Mouse (Mus musculus): ENCODE data around the gene Ly6g6d. TPM values are rescaled to one million over a fixed set of nuclear protein-coding genes. Genes with fewer than 3 reads are reported as not detected.

The Ly6g6d gene
- polyA plus RNA-seq (2017; shearing (Covaris generic)): not detected

GRCm38 (mm10) chr17:35077786-35078233, at the start of gene Ly6g6d:
Gene Ly6g6d (minus strand): TSS chr17:35078065.

DNA sequence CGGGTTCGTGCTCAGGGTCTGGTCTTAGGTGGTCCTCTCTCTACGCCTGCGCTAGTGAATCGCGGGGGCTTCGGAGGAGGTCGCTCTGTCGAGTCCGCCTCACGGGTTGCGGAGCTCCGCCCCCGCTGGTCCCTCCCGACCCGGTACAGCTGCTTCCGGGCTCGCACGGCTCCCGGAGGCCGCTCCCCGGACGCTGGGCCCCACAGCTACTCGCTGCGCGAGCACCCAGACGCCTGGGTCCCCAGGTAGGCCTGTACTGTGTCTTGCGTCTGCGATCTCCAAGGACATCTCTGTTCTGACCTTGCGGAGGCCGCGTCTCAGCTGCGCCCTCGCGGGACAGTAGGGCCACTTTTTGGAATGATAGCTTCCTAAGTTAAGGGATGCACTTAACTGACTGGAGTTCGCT, 48.3 kb upstream of the Ly6g6d start, which contains the start of gene D17H6S53E:
Gene D17H6S53E, plus strand, starts transcription at position 168 of the 406 bp plus-strand sequence.

DNA sequence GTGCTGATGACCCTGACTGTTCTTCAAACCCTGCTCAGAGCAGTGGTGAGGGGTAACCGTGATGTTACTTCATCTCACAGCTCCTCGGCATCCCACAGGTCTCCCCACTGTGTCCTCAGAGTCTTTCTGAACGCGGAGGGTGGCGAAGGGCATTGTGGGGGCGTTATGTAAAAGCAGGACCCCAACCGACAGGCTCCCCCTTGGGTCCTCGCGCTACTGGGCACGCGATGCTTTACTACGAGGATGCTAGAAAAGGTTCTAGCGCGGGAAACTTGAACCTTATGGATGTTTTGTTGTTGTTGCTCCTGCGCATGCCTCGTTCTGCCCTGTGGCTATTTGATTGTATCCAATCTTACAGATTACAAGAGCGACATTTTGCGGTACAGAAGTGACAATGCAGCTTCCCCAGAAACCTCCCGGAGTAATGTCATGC, 44.0 kb upstream of the Ly6g6d start, which contains the start of gene Csnk2b:
Gene Csnk2b, minus strand, starts transcription at position 183 of the 433 bp plus-strand sequence.

DNA sequence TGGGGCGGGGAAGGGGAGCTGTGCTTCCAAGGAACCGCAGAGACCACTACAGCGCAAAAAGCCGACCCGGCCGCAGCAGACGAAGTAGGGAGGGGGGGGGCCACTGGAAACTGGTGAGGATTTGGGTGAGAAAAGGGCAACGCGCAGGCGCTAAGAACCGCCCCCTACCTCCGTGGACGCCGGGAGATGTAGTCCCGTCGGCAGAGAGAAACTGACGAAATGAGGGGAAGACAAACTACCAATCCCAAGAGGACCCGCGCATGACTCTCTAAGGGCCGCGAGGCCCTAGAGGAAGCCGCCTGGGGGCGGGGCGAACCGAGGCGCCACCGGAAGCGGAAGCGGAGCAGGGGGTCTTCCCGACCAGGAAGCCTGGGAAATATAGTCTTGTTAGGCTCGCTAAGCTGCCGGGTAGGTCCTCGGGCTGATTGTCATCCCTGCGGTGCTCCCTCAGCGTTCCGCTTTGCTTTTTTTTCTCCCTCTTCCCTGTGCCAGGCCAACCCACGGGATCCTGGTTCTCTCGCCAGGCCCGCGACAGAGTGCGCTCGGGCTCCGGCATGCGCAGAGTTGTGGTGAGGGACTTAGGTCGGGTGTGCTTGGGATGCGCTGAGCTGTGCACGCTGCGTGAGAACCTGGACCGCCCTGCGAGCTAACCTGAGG, 43.4 kb upstream of the Ly6g6d start, which contains the start of gene Gpank1:
Gene Gpank1, plus strand, starts transcription at position 313 of the 657 bp plus-strand sequence.

GRCm38 (mm10) chr17:35115046-35116019, 37.5 kb upstream of the Ly6g6d start, which contains the start of gene Ly6g5b:
Gene Ly6g5b (minus strand): TSS chr17:35115428.

DNA sequence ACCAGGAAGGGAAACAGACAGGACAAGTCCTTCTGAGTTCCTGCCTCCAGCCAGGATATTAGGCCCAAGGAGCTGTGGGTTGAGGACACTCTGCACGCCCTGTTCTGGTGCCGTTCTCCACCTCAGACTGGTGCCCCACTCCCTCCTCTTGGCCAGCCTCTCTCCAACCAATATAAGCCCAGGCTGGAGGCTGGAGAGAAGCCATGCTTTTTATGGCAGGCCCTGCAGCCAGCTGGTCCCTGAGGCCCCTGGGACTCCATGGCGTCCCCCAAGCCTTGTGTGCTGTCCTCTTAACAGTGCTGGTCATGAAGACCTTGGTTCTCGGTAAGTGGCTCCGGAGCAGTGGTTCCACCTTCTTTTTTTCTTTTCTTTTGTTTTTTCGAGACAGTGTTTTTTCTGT, 30.2 kb upstream of the Ly6g6d start, which contains the start of gene Ly6g5c:
Gene Ly6g5c, plus strand, starts transcription at position 183 of the 400 bp plus-strand sequence.

DNA sequence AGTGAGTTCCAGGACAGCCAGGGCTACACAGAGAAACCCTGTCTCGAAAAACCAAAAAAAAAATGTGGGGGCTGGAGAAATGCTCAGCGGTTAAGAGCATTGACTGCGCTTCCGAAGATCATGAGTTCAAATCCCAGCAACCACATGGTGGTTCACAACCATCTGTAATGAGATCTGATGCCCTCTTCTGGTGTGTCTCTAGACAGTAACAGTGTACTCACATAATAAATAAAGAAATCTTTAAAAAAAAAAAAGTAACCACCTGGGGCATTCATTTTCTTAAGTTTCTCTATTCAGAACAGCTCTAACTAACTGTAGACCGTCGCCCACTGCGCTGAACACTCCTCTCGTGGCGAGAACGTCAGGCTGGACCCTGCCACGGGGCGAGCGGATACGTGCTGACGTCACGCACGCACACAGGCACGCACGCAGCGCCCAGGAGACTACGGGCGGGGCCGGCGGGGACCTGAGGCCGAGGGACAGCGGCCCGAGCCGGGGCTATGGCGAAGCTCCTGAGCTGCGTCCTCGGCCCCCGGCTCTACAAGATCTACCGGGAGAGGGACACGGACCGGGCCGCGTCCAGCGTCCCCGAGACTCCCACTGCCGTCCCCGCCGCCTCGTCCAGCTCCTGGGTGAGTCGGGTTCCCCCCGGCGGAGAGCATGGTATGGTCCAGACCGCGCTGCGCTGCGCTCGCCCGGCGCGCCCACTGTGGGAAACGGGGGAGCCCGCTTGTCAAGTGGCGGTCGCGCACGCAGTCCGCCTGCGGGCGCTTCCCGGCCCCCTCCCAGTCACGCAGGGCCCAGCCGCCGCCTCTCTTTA, 11.2 kb upstream of the Ly6g6d start, which contains the start of gene Abhd16a:
Gene Abhd16a, plus strand, starts transcription at position 439 of the 820 bp plus-strand sequence.

GRCm38 (mm10) chr17:35085208-35085865, 7.5 kb upstream of the Ly6g6d start, which contains the start of gene Ly6g6f:
Gene Ly6g6f (minus strand): TSS chr17:35085610.

DNA sequence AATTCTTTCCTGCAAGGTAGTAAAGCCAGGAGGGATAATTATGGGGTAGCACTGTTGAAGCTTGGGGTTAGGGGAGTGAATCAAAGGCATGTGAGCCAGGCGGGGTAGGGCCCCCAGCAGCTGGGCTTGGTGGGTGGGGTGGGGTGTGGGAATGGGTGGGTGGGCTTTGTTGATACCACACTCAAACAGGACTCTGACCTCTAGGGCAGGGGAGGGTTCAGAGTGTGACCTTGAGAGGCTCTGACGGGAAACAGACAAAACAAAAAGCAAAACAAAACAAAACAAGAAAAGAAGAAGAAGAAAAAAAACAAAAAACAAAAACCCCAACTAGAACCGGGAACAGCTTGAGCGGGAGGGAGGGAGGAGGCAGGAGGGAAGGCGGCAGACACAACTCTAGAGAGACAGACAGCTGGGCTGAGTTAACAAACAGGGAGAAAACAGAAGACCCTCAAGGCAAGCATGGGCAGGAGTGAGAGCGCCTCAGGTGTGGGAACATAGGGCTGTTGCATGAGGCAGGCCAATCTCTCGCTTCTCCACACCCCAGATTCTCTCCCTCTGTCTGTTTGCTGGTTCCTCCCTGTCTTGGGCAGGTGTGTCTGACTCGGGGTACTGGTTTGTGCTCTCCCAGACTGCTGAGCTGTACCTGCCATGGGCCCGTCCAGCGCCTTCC, 1.2 kb downstream of the Ly6g6d start, which contains the start of gene Ly6g6e:
Gene Ly6g6e, plus strand, starts transcription at position 396 of the 670 bp plus-strand sequence.

DNA sequence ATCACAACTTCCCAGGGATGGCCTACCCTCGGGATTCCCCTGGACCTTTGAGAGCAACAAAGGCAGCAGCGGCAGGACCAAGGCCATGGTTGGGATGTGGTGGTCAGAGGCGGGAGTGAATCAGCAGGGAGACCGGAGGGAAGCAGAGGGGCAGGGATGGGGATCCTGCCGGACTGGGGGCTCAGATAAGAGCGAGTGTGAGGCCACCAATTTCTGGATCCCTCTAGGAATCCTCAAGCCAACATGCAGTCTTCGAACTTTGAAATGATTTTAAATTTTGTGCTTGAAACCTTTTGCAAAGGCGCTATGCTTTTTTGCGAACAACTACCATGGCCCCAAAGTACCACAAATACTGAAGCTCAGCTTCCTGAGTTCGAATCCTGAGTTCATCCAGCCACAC, 11.8 kb downstream of the Ly6g6d start, which contains the start of gene Mpig6b:
Gene Mpig6b, minus strand, starts transcription at position 101 of the 400 bp plus-strand sequence.

GRCm38 (mm10) chr17:35064951-35065947, 12.6 kb downstream of the Ly6g6d start, which contains the start of gene Ly6g6c:
Gene Ly6g6c (plus strand): TSS chr17:35065388.

GRCm38 (mm10) chr17:35058911-35059892, 18.7 kb downstream of the Ly6g6d start, which contains the start of gene Ddah2:
Gene Ddah2 (plus strand): TSS chr17:35059035.

DNA sequence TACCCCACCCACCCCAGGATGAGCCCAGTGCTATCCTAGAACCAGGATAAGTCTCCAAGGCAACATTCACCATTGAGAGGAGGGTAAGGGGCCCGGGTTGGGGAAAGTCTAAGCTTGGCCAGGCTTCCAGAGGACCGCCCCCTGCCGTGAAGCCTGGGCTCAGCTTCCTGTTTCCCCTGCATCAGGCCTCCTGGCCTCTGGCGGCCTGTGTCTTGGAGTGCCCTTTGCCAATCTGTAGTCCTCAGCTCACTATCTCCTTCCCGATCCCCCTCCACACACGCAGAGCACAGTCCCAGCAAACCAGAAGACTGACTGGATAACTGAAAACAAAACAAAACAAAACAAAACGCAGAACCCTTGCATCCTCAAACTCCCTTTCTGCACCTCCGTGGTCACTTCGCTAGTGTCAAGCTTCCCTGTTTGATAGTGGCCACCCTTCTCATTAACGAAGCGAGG, 28.3 kb downstream of the Ly6g6d start, which contains the start of gene Clic1:
Gene Clic1, plus strand, starts transcription at position 406 of the 456 bp plus-strand sequence.

DNA sequence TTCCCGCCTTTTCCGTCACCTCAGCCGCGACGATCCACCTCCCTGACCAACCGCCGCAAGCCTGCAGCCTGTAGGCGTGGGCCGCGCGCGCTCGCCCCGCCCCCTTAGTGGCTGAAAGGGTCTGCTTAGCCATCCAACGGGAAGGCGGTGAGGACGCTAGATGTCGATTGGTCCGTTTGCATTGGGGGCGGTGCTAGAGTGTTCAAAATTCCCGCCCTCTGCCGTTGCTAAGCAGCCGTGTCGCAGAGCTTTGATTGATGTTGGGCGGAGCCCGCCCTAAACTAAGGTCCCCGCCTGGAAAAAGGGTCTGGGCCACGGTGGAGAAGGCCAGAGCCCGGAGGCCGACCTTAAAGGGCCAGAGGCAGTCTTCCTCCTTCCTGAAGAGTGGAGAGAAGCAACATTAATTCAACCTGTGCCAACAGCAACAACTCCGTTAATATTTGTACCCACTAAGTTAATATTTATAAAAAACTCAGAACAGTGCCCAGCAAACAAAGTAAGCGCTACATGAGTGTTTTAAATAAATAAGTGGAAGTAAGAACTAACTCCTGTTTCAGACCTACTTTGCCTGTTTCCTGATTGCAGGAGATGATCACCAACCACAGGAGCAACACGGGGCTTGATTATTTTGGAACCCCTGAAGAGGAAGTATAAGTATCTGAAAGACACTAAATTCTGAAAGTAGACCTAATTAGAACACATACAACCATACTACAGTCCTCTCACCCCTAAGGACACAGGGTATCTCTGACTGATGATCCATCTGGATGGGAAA, 31.0 kb downstream of the Ly6g6d start, which contains the start of gene Msh5:
Gene Msh5, minus strand, starts transcription at position 65 of the 775 bp plus-strand sequence.

DNA sequence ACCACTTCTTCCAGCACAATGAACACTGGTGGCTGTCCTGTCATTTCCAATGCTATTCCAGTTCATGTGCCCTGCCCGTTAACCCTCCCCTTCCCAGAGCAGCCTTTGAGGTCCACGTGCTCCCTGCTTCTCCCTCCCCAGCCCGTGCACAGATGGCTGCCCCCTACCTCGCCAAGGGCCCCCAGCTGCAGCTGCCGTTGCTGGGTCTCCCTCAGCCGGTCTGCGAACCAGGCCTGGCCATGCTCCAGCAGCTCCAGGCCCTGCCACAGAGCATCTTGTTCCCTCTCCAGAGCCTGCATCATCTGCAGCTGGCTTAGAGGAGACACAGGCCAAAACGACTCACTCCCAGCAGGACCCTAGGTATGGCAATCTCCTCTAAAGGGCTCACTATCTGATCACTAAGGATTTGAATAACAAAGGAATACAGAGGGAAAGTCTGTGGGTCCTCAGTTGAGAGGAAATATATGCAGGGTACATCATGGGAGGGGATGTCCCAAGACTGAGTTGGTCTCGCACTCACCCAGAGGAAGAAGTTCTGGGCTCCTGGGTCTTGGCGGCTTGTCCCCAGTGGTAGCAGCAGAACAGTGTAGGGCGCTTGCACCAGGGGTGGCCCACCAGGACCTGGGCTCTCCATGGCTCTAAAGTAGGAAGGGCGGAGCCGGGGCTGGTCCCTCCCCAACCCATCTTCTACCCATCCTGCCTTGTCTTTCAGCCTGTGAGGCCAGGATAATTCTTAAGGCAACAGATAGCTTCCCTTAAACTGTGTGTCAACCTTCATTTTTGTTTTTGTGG, 50.4 kb downstream of the Ly6g6d start, which contains the start of gene Sapcd1:
Gene Sapcd1, minus strand, starts transcription at position 740 of the 792 bp plus-strand sequence.

